Mouse (Mus musculus): ENCODE data around the gene Ttyh1. TPM values are rescaled to one million over a fixed set of nuclear protein-coding genes. Genes with fewer than 3 reads are reported as not detected.

Gene Ttyh1
- polyA plus RNA-seq, 1 experiment from 2014 or later: 111 TPM

DNA sequence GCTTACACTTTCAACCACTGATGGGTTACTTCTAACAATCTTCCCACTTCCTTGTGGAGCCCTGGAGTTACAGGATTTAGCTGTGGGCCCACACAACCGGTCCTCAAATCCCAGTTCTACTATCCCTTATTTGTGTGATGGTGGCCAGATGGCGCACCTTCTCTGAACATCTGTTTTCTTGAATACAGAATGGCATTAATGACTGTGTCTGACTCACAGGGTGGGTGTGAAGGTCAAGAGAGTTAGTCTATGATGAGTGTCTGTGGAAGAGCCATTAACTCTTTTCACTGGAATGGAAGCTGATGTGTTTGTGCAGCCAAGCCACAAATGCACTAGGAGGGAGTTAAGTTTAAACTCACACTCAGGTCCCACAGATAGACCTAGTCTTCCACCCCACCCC, 20.9 kb upstream of the Ttyh1 start:
- ATAC-seq (ENCODE audit: low FRiP score, low read depth): no peak
- Histone ChIP-seq H3K9me3 (no peaks in the 10 kb centered on the region), H3K4me3 (no peak overlapping the region), H3K4me2 (replicated peaks) (no peak overlapping the region), H3K27ac (no peak overlapping the region), H3K36me3 (no peaks in the 10 kb centered on the region), H3K4me1 (no peaks in the 10 kb centered on the region), H3K27me3 (replicated peaks) (no peaks in the 10 kb centered on the region), H3K9ac (no peak overlapping the region)
- WGBS: 75% methylated on average over 2 of the region's 2 CpGs

DNA sequence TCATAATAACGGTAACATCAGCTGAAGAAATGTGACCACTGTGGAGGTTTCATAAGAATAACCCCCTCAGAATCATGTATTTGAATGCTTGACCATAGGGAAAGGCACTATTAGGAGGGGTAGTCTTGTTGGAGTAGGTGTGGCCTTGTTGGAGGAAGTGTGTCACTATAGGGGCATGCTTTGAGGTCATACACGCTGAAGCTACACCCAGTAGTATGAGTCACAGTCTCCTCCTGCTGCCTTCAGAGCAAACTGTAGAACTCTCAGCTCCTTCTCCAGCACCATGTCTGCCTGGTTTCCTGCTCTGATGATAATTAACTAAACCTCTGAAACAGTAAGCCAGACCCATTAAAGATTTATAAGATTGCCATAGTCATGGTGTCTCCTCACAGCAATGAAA, 20.4 kb upstream of the Ttyh1 start:
- Histone ChIP-seq H3K9ac (no peak overlapping the region), H3K9me3 (no peaks in the 10 kb centered on the region), H3K36me3 (no peaks in the 10 kb centered on the region), H3K4me3 (no peak overlapping the region), H3K4me1 (no peaks in the 10 kb centered on the region), H3K4me2 (replicated peaks) (no peak overlapping the region), H3K27me3 (replicated peaks) (no peaks in the 10 kb centered on the region), H3K27ac (no peak overlapping the region)
- ATAC-seq (ENCODE audit: low FRiP score, low read depth): no peak
- 73% methylated on average over 2 of the region's 2 CpGs for WGBS

DNA sequence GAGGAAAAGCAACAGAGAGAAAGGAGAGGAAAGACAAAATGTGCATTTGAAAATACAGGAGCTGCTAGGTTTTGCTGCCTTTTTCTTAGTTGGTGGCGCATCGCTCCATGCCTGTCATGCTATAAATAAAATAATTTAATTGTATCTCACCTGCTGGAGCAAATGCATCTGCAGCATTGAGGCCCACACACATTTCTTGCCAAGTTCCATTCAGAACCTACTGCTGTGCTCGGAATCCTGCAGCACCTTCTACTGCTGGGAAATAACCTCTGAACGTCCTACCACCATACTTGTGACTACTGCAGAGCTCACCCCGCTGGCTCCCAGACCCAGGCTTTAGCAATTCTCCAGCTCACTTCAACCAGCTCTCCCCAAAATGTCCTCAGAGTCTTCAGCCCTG, 18.1 kb upstream of the Ttyh1 start:
- no peaks in the 10 kb centered on the region for H3K27me3 ChIP-seq (replicated peaks)
- WGBS: 79% methylated on average over 5 of the region's 5 CpGs
- H3K4me3 ChIP-seq: no peak overlapping the region
- no peak overlapping the region for H3K9ac ChIP-seq
- no peaks in the 10 kb centered on the region for H3K36me3 ChIP-seq
- ATAC-seq (ENCODE audit: low FRiP score, low read depth): no peak
- no peak overlapping the region for H3K4me2 ChIP-seq (replicated peaks)
- no peaks in the 10 kb centered on the region for H3K4me1 ChIP-seq
- no peak overlapping the region for H3K27ac ChIP-seq
- H3K9me3 ChIP-seq: no peaks in the 10 kb centered on the region

DNA sequence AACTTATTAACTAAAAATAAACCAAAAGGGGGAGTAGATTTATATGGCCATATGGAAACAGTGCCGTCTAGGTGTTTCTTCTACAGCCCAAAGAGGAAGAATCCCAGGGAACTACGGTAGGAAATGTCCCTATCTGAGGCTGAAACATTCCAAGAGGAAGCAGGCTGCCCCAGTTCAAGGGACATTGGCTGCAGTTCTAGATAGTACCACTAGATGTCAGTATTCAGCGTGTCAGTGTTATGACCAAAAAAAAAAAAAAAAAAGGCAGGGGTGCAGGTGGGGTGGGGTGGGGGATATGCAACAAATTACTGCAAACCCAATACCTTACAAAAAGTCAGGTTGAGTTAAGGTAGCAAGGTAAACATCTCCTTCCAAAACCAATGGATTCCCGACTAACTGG, 15.8 kb upstream of the Ttyh1 start:
- Histone ChIP-seq H3K9ac (no peak overlapping the region), H3K27me3 (replicated peaks) (no peaks in the 10 kb centered on the region), H3K36me3 (no peaks in the 10 kb centered on the region), H3K4me2 (replicated peaks) (no peak overlapping the region), H3K4me3 (no peak overlapping the region), H3K9me3 (no peaks in the 10 kb centered on the region), H3K27ac (no peak overlapping the region), H3K4me1 (no peaks in the 10 kb centered on the region)
- 0 out of 2 replicates have a peak, but pooled peaks have one; percentile 44 for ATAC-seq (ENCODE audit: low FRiP score, low read depth)
- WGBS: 20% methylated on average over 4 of the region's 4 CpGs

DNA sequence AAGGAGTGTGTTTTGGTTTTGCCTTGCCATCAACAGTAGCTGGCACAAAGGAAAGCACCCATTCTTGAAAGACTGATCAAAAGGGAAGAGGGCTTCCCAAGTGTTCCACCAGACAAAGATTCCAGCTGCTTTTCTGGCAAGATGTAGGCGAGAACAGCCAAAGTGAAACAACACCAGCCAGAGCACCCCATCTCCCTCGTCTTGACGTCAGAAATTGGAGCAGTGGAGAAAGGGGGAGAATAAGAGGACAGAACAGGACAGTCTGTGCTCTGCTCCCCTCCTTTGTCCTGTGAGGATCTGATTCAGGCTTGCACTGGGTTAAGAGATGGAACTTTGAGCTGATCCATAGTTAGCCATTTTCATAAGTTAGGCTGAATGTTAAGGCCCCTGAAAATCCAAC, 7.4 kb upstream of the Ttyh1 start:
- Histone ChIP-seq H3K36me3 (no peaks in the 10 kb centered on the region), H3K27me3 (replicated peaks) (no peaks in the 10 kb centered on the region), H3K9me3 (no peaks in the 10 kb centered on the region), H3K9ac (no peak overlapping the region), H3K4me2 (replicated peaks) (no peak overlapping the region), H3K27ac (no peak overlapping the region), H3K4me3 (no peak overlapping the region), H3K4me1 (no peaks in the 10 kb centered on the region)
- ATAC-seq (ENCODE audit: low FRiP score, low read depth): no peak
- WGBS: 54% methylated on average over 3 of the region's 3 CpGs

DNA sequence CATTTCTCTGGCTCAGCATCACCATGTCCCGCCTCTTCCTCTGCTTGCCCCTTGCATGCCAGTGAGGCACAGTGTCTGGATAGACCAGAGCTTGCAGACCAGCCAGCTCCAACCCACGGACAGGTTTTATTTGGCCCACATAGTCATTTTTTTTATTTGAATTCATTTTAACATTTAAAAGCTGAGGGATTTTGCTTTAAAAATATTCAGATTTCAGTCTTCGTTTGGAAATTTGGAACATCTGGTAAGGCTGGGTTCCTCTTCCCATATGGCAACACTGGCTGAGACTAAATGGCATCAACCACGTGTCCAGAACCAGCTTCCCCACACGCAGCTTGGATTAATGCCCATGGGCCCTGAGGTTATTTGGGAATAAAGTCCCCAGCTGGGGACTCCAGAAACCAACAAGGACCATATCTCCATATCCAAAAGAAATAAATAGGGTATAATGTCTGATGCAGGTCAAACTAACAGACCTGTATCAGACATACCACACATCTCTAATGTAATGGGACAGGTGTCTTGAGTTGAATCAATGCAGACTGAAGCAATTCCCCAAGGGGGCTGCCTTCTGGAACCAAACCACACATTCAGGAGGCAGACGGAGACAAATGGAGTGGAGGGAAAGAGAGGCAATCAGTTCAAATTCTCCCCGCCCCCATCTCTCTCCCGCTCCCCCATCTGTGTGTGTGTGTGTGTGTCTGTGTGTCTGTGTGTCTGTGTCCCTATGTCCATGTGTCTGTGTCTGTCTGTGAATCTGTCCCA, 2.0 kb upstream of the Ttyh1 start:
- H3K27ac ChIP-seq: no peak overlapping the region
- WGBS: 69% methylated on average over 8 of the region's 8 CpGs
- no peak for ATAC-seq (ENCODE audit: low FRiP score, low read depth)

DNA sequence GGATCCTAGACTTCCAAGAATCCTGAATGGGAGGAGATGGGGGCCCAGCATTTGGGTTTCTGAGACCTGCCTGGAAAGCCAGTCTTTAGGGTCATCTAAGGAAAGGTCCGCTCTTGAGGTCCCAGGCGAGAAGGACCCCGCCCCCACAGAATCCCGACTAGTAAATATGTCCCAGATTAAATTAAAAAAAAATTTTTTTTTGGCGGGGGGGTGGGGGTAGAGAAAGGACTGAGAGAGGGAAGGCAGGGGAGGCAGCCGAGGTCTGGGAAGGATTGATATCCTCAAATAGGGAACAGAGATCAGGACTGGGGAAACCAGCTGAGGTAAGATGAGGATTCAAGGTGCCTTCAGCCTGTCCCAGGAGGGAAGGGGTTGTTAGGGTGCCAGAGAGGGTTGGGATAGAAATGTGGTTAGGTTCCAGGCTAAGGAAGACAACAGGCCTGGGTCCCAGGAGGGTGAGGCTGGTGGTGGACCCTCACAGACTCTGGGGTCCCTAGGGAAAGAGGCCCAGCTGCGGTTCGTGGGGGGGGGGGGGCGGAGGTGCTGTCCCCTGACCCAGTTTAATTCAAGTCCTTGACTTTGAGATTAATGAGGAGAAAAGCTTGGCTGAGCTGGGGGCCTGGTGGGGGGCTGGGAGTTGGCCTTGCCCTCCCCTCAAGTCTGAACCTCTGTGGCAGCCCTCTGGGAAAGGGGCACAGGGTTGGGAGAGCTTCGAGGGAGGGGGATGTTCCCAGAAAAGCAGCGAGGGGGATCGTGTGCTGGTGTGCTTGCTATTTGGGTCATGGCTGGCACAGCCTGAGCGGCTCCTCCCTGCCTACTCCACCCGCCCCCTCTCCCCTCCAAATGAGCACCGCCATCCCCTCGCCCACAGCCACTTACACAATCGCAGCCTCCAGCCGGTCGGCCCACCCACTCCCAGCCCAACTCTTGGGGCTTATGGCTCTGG, 1.0 kb downstream of the Ttyh1 start:
- H3K36me3 ChIP-seq: no peaks in the 10 kb centered on the region
- H3K4me1 ChIP-seq: peaks cover 51% of the 10 kb centered on the region
- peak overlapping the region; percentile 81 for H3K9ac ChIP-seq
- ATAC-seq (ENCODE audit: low FRiP score, low read depth): 0 out of 2 replicates have a peak, but pooled peaks have one; percentile 0
- WGBS: 10% methylated on average over 19 of the region's 19 CpGs
- H3K9me3 ChIP-seq: no peaks in the 10 kb centered on the region
- no peaks in the 10 kb centered on the region for H3K27me3 ChIP-seq (replicated peaks)
- H3K4me2 ChIP-seq (replicated peaks): peak overlapping the region; percentile 68
- H3K4me3 ChIP-seq: peak overlapping the region; percentile 62
- peak overlapping the region; percentile 57 for H3K27ac ChIP-seq

More for the DNA sequence above, 2.0 kb upstream of the Ttyh1 start:
- H3K9ac ChIP-seq: no peak overlapping the region
- no peaks in the 10 kb centered on the region for H3K36me3 ChIP-seq
- no peaks in the 10 kb centered on the region for H3K9me3 ChIP-seq
- H3K4me2 ChIP-seq (replicated peaks): no peak overlapping the region
- no peak overlapping the region for H3K4me3 ChIP-seq
- peaks cover 26% of the 10 kb centered on the region for H3K4me1 ChIP-seq
- no peaks in the 10 kb centered on the region for H3K27me3 ChIP-seq (replicated peaks)

DNA sequence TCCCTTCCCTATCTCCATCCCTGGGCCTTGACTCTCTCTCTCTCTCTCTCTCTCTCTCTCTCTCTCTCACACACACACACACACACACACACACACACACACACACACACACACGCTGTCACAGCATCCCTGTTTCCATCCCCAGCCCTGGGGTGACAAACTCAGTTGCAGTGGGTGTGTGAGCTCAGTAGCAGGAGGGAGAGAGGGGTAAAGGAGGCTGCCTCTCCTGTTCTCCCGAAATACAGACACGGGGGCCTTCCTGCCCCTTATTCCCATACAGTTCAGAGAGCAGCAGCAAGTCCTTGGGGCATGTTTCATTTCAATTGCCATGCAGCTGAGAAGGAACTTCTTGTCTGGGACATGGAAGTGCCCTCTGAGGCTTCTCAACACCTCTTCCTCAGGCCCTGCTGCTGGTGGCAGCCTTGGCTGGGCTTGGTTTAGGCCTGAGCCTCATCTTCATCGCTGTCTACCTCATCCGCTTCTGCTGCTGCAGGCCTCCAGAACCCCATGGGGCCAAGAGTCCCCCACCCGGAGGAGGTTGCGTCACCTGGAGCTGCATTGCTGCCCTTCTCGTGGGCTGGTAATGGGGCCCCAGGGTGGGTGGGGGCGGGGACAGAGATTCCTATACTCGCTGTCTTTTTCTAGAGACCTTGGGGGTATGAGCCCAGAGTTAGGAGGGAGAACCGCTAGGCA, 3.0 kb downstream of the Ttyh1 start:
- 47% methylated on average over 11 of the region's 11 CpGs for WGBS
- ATAC-seq (ENCODE audit: low FRiP score, low read depth): no peak
- peaks cover 55% of the 10 kb centered on the region for H3K4me1 ChIP-seq

DNA sequence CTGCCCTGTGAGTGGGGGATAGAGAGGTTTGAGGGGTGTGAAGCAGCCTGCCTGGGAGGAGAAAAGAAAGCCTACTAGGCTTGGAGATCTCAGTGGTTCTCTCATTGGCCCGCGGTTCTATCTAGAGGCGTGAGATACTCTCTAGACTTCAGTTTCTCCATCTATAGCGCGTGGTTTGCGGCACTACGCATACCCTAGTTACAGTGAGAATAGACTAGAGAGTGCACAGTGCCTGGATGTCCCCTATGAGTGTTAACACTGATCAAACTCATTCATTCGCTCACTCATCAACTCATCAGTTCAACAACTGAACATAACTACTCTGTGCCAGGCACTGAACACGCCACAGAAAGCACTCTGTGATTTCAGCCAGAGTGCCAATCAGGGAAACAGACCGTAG, 3.6 kb downstream of the Ttyh1 start:
- 82% methylated on average over 10 of the region's 10 CpGs for WGBS
- peaks cover 55% of the 10 kb centered on the region for H3K4me1 ChIP-seq
- no peak for ATAC-seq (ENCODE audit: low FRiP score, low read depth)

More for the DNA sequence above, 3.0 kb downstream of the Ttyh1 start:
- Histone ChIP-seq H3K27ac (peak overlapping the region; percentile 47), H3K9ac (peak overlapping the region; percentile 36), H3K4me3 (peak overlapping the region; percentile 16; the same call in 1 of the 2 replicates), H3K27me3 (replicated peaks) (no peaks in the 10 kb centered on the region), H3K4me2 (replicated peaks) (peak overlapping the region; percentile 68), H3K36me3 (peaks cover 16% of the 10 kb centered on the region), H3K9me3 (no peaks in the 10 kb centered on the region)

DNA sequence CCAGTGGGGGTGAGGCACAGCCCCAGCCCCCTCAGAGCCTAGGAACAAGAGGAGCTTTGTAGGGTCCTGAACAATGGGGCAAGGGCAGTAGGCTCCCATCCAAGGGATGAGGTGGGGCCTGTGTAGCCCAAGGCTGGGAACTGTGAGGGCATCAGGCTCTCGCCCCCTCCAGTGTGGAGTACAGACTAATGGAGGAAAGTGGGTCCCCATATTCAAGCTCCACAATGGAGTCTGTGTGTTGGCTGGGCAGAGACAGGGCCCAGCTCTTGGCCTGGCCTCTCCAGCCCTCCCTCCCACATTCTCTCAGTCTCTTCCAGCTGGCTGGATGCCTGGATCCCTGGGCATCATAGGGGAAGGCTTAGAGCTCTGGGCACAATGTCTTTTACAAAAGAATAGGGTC, 4.5 kb downstream of the Ttyh1 start:
- H3K9me3 ChIP-seq: no peaks in the 10 kb centered on the region
- peak; percentile 78 for ATAC-seq (ENCODE audit: low FRiP score, low read depth)
- H3K4me2 ChIP-seq (replicated peaks): peak overlapping the region; percentile 68
- 0 out of 2 replicates have a peak overlapping the region, but pooled peaks have one; percentile 18 for H3K9ac ChIP-seq
- no peaks in the 10 kb centered on the region for H3K27me3 ChIP-seq (replicated peaks)
- H3K4me1 ChIP-seq: peaks cover 55% of the 10 kb centered on the region
- peaks cover 31% of the 10 kb centered on the region for H3K36me3 ChIP-seq
- WGBS: 11% methylated on average over 1 of the region's 1 CpGs
- H3K27ac ChIP-seq: peak overlapping the region; percentile 75
- H3K4me3 ChIP-seq: 0 out of 2 replicates have a peak overlapping the region, but pooled peaks have one; percentile 2

More for the DNA sequence above, 3.6 kb downstream of the Ttyh1 start:
- Histone ChIP-seq H3K9me3 (no peaks in the 10 kb centered on the region), H3K36me3 (peaks cover 21% of the 10 kb centered on the region), H3K4me2 (replicated peaks) (peak overlapping the region; percentile 68), H3K9ac (peak overlapping the region; percentile 36; the same call in 1 of the 2 replicates), H3K27me3 (replicated peaks) (no peaks in the 10 kb centered on the region), H3K4me3 (no peak overlapping the region; the same call in 1 of the 2 replicates), H3K27ac (peak overlapping the region; percentile 75)

DNA sequence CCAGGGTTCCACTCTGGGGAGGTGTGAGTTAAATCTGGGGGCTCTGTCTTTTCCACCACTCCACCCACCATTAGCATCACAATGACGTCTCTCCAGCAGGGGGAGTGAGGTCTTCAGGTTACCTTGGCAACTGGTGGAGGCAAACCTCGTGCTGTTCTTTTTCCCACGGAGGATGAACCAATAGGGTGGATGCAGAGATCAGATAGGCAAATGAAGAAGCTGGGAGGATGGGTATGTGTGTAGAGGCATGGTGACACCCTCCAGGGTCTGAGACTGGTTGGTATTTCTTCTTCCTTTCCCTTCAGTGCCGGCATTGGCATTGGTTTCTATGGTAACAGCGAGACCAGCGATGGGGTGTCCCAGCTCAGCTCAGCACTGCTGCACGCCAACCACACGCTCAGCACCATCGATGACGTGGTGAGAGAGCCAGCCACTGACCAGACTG, 5.1 kb downstream of the Ttyh1 start:
- peak overlapping the region; percentile 68 for H3K4me2 ChIP-seq (replicated peaks)
- peak overlapping the region; percentile 16; the same call in 1 of the 2 replicates for H3K4me3 ChIP-seq
- peaks cover 51% of the 10 kb centered on the region for H3K4me1 ChIP-seq
- H3K27me3 ChIP-seq (replicated peaks): no peaks in the 10 kb centered on the region
- H3K9ac ChIP-seq: 0 out of 2 replicates have a peak overlapping the region, but pooled peaks have one; percentile 18
- H3K9me3 ChIP-seq: no peaks in the 10 kb centered on the region
- under 1% methylated on average over 10 of the region's 10 CpGs for WGBS
- peak overlapping the region; percentile 75 for H3K27ac ChIP-seq
- H3K36me3 ChIP-seq: peaks cover 32% of the 10 kb centered on the region
- ATAC-seq (ENCODE audit: low FRiP score, low read depth): peak; percentile 84

All from neural tube, embryonic 12.5 days (tissue).